Mouse (Mus musculus): ENCODE measurements around the gene Mtss1l. TPM values are rescaled to one million over a fixed set of nuclear protein-coding genes. Genes with fewer than 3 reads are reported as not detected.

Mtss1l gene
- total and polyA plus RNA-seq, 3 experiments, result 0.64 to 0.66 TPM; not detected in 1

DNA sequence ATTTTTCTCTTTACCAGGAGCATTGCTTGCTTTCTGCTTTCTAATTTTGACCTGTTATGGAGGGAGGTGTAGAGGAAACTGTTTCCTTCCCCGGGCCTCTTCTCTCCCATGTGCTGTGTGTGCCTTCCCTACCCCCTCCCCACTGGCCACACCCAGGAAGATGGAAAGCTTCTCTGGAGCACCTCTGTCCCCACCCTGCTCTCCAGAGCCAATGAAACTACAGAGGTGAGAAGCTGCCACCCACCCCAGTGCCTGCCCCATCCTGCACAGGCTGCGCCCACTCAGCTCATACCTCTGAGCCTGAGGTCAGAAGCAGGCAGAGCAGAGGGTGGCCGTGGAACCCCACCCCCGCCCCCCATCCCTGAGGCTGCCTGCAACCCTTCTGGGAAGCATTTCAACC, 33.4 kb downstream of the Mtss1l start:
- no peak for TF ChIP-seq BHLHE40 (IDR thresholded peaks at IDR 0.05; ENCODE audit: low read depth, low read length)
- no peak for TF ChIP-seq CHD2 (IDR thresholded peaks at IDR 0.05; ENCODE audit: low read length)
- TF ChIP-seq ETS1 (conservative IDR thresholded peaks at IDR 0.05; ENCODE audit: low read depth, low read length), result no peak
- TF ChIP-seq ELF1 (IDR thresholded peaks at IDR 0.05; ENCODE audit: low read depth, low read length), result no peak
- TF ChIP-seq USF2 (conservative IDR thresholded peaks at IDR 0.05; ENCODE audit: low read depth, low read length), result no peak
- no peak for TF ChIP-seq E2F4 (IDR thresholded peaks at IDR 0.05; ENCODE audit: insufficient replicate concordance, low read depth, low read length)
- no peak for TF ChIP-seq CTCF (conservative IDR thresholded peaks at IDR 0.05 in 1 of 2, IDR thresholded peaks at IDR 0.05 in 1 of 2; ENCODE audit: low read depth in 2 of 2, low read length in 2 of 2)
- no peak for TF ChIP-seq NRF1 (IDR thresholded peaks at IDR 0.05; ENCODE audit: low read depth, low read length)
- DNase-seq (ENCODE audit: extremely low read depth), result peak; percentile 29
- Histone ChIP-seq H3K79me2 (replicated peaks; ENCODE audit: control insufficient read depth, extremely low read depth, insufficient read depth, poor library complexity, severe bottlenecking) (no peaks in the 10 kb centered on the region), H3K4me2 (ENCODE audit: insufficient read depth, low read depth, poor library complexity, severe bottlenecking) (no peak overlapping the region), H3K9me3 (replicated peaks; ENCODE audit: low read length) (no peaks in the 10 kb centered on the region), H3K9ac (ENCODE audit: insufficient read depth, low read depth) (no peak overlapping the region), H3K27me3 (replicated peaks) (no peaks in the 10 kb centered on the region), H3K4me1 (ENCODE audit: control insufficient read depth in 1 of 2, insufficient read depth in 2 of 2) (peaks cover 0 to 11% of the 10 kb centered on the region in 2 experiments; a peak in 2 of 4 replicates), H3K4me3 (replicated peaks in 1 of 3; ENCODE audit: low read depth in 2 of 3, low read length in 2 of 3, poor library complexity in 1 of 3) (no peak overlapping the region), H3K27ac (ENCODE audit: insufficient read depth, low read depth) (no peak overlapping the region), H3K36me3 (replicated peaks in 1 of 2; ENCODE audit: control insufficient read depth in 1 of 2, insufficient read depth in 1 of 2, low read length in 1 of 2) (no peaks in the 10 kb centered on the region)
- in situ Hi-C loops (cut with MboI; ENCODE audit: low pct_ligation_motif_present, low pct_unique_long_range_greater_than_20kb, low sequenced_read_pairs), result loop anchor here (5.0 to 10.0 kb wide), 2 partner anchors 90 to 328 kb away; partner anchors contain the start of genes Cog4 and Sf3b3
- dilution Hi-C loops (cut with MboI; ENCODE audit: extremely low pct_ligation_motif_present, extremely low pct_unique_long_range_greater_than_20kb, low sequenced_read_pairs), result no loop called here

GRCm38 (mm10) chr8:110755511-110756170, 34.4 kb downstream of the Mtss1l start:
- Histone ChIP-seq H3K36me3 (replicated peaks in 1 of 2; ENCODE audit: control insufficient read depth in 1 of 2, insufficient read depth in 1 of 2, low read length in 1 of 2) (no peaks in the 10 kb centered on the region), H3K79me2 (replicated peaks; ENCODE audit: control insufficient read depth, extremely low read depth, insufficient read depth, poor library complexity, severe bottlenecking) (no peaks in the 10 kb centered on the region), H3K9ac (ENCODE audit: insufficient read depth, low read depth) (no peak overlapping the region), H3K27ac (ENCODE audit: insufficient read depth, low read depth) (no peak overlapping the region), H3K4me1 (ENCODE audit: control insufficient read depth in 1 of 2, insufficient read depth in 2 of 2) (peaks cover 0 to 11% of the 10 kb centered on the region in 2 experiments; a peak in 2 of 4 replicates), H3K9me3 (replicated peaks; ENCODE audit: low read length) (no peaks in the 10 kb centered on the region), H3K4me2 (ENCODE audit: insufficient read depth, low read depth, poor library complexity, severe bottlenecking) (no peak overlapping the region), H3K27me3 (replicated peaks) (no peaks in the 10 kb centered on the region), H3K4me3 (replicated peaks in 1 of 3; ENCODE audit: low read depth in 2 of 3, low read length in 2 of 3, poor library complexity in 1 of 3) (no peak overlapping the region)
- in situ Hi-C loops (cut with MboI; ENCODE audit: low pct_ligation_motif_present, low pct_unique_long_range_greater_than_20kb, low sequenced_read_pairs), result loop anchor here (5.0 to 10.0 kb wide), 2 partner anchors 89 to 327 kb away; partner anchors contain the start of genes Cog4 and Sf3b3
- no peak for DNase-seq (ENCODE audit: extremely low read depth)
- dilution Hi-C loops (cut with MboI; ENCODE audit: extremely low pct_ligation_motif_present, extremely low pct_unique_long_range_greater_than_20kb, low sequenced_read_pairs), result no loop called here
- TF ChIP-seq MAX (IDR thresholded peaks at IDR 0.05; ENCODE audit: low read length) (no peak), CHD1 (IDR thresholded peaks at IDR 0.05; ENCODE audit: low read depth, low read length) (no peak), ZNF384 (IDR thresholded peaks at IDR 0.05; ENCODE audit: low read depth, low read length) (no peak), ETS1 (conservative IDR thresholded peaks at IDR 0.05; ENCODE audit: low read depth, low read length) (no peak), ELF1 (IDR thresholded peaks at IDR 0.05; ENCODE audit: low read depth, low read length) (no peak), TCF12 (IDR thresholded peaks at IDR 0.05; ENCODE audit: low read depth, low read length) (no peak), KAT2A (IDR thresholded peaks at IDR 0.05; ENCODE audit: insufficient replicate concordance, low read length) (no peak), BHLHE40 (IDR thresholded peaks at IDR 0.05; ENCODE audit: low read depth, low read length) (no peak), USF2 (conservative IDR thresholded peaks at IDR 0.05; ENCODE audit: low read depth, low read length) (no peak), SIN3A (IDR thresholded peaks at IDR 0.05; ENCODE audit: low read length) (no peak), MEF2A (IDR thresholded peaks at IDR 0.05; ENCODE audit: borderline replicate concordance, low read depth, low read length) (no peak), JUN (IDR thresholded peaks at IDR 0.05; ENCODE audit: insufficient read depth, low read depth, low read length) (no peak)

Measured in CH12.LX (cell line).